Mouse (Mus musculus) C2C12 (cell line): ENCODE results near the gene Pradc1.
A peak's percentile ranks its signal among the peaks of the same experiment; 100 is the strongest.

Source experiments
- CTCF ChIP-seq: IDR thresholded peaks from one replicate; pipeline ENCODE4 v1.5.1; 2011; ENCODE audit not compliant: control insufficient read depth, insufficient read depth, insufficient read length
- FOSL1 ChIP-seq: IDR thresholded peaks from one replicate; pipeline ENCODE4 v1.8.0; 2011; ENCODE audit warnings: mild to moderate bottlenecking, low read length; ENCODE audit not compliant: poor library complexity, insufficient read depth, severe bottlenecking
- MYOD1 ChIP-seq: IDR thresholded peaks from one replicate; pipeline ENCODE4 v1.6.1; 2011; ENCODE audit warnings: low read depth; ENCODE audit not compliant: control insufficient read depth, insufficient read length

DNA sequence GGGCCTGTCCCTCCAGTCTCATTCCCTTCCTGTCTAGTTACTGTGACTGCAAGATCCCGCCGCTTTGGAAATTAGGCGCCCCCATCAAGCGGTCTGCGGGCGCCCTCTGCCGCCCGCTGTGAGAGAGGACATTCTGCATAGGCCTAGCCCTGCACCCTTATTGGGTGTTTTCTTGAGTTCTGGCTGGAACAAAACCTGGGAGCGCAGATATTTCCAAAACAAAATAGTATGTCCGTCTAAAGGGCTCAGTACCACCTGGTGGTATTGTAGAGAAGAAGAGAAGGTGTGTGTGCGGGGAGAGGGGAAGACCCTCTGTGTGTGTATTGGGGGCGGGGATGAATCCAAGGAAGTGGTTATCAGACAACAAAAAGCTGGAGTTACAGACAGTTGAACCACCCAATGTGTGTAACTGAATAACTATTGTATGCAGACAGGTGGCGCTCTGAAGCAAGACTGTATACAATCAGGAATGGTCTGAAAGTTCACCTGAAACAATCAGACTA lies 40.9 kb downstream of the Pradc1 start:
- TF ChIP-seq CTCF, result peak; percentile 69
- no peak for TF ChIP-seq MYOD1
- no peak for TF ChIP-seq FOSL1
